32 mouse cellular contexts compared by ENCODE assay signal in genomic region chr4:58516810-58517209, GRCm38 (mm10). TPM values are rescaled to one million over a fixed set of nuclear protein-coding genes. Genes with fewer than 3 reads are reported as not detected.
DNase-seq lines count a peak whose midpoint lies in the region; ATAC-seq lines count a peak whose summit lies in the region.
"Had no signal": no experiment of that assay in that cellular context is flagged by ENCODE, and none has a peak within 500 bp of the region (broad histone marks: within the 10 kb centered on the region; RNA-seq: fewer than 3 reads in every experiment).

No protein-coding gene starts in this region.

- 60% methylated on average over 3 of the region's 3 CpGs for WGBS in heart, embryonic 11.5 days (ENCODE audit: insufficient replicate concordance)
- WGBS in embryonic facial prominence, embryonic 15.5 days = 48% methylated on average over 3 of the region's 3 CpGs
- WGBS in limb, embryonic 11.5 days = 62% methylated on average over 3 of the region's 3 CpGs
- WGBS in stomach, embryonic 15.5 days = 65% methylated on average over 3 of the region's 3 CpGs

- H3K9me3 ChIP-seq in heart, embryonic 11.5 days (replicated peaks; ENCODE audit: control insufficient read depth, low read length) = no peaks in the 10 kb centered on the region
- H3K9me3 ChIP-seq in embryonic facial prominence, embryonic 15.5 days (replicated peaks) = no peaks in the 10 kb centered on the region
- no peaks in the 10 kb centered on the region for H3K9me3 ChIP-seq in limb, embryonic 11.5 days (ENCODE audit: control insufficient read depth, low read length)
- H3K9me3 ChIP-seq in stomach, embryonic 15.5 days = no peaks in the 10 kb centered on the region
- H3K9me3 ChIP-seq: heart, embryonic 13.5 days; midbrain, embryonic 10.5 days; neural tube, embryonic 13.5 days had no signal

- peak; percentile 22 for DNase-seq in heart, adult 11 months
- no peak for DNase-seq in limb, embryonic 11.5 days (ENCODE audit: low spot score)
- DNase-seq in ovary, postnatal 10 days (ENCODE audit: low spot score) = no peak
- DNase-seq: adrenal gland, postnatal 10 days; cerebellum, adult 11 months; cerebellum, adult 9-10 months; cerebellum, postnatal 36 days; embryo, embryonic 11 days; gastrocnemius, postnatal 25 days; heart, adult 2 months; heart, postnatal 10 days; kidney, adult 9 months; kidney, postnatal 14 days; layer of hippocampus, adult 9-11 months; liver; lung, adult 2 months; lung, postnatal 14 days; thymus, adult 2 months; thymus, postnatal 36 days had no signal

- H3K9ac ChIP-seq in heart, embryonic 11.5 days (ENCODE audit: low read depth, low read length) = no peak overlapping the region
- H3K9ac ChIP-seq in embryonic facial prominence, embryonic 15.5 days = no peak overlapping the region
- H3K9ac ChIP-seq in limb, embryonic 11.5 days (ENCODE audit: low read length) = no peak overlapping the region
- H3K9ac ChIP-seq in stomach, embryonic 15.5 days = no peak overlapping the region
- H3K9ac ChIP-seq: heart, embryonic 13.5 days; hindbrain, embryonic 14.5 days; liver, embryonic 14.5 days; neural tube, embryonic 13.5 days had no signal

- H3K27ac ChIP-seq in heart, embryonic 11.5 days (ENCODE audit: low read depth, low read length) = no peak overlapping the region
- peak overlapping the region; percentile 69 for H3K27ac ChIP-seq in embryonic facial prominence, embryonic 15.5 days (replicated peaks)
- H3K27ac ChIP-seq in limb, embryonic 11.5 days (replicated peaks; ENCODE audit: low read depth, low read length) = peak overlapping the region; percentile 45; the same call in 1 of the 2 replicates
- H3K27ac ChIP-seq in stomach, embryonic 15.5 days = peak overlapping the region; percentile 1; the same call in 1 of the 2 replicates
- H3K27ac ChIP-seq: heart, adult 2 months; heart, embryonic 13.5 days; hindbrain, embryonic 14.5 days; liver, embryonic 14.5 days; midbrain, embryonic 10.5 days; neural tube, embryonic 13.5 days had no signal

- no peak for ATAC-seq in heart, embryonic 11.5 days (replicated peaks; ENCODE audit: insufficient number of reproducible peaks, low FRiP score, low TSS enrichment)
- ATAC-seq in embryonic facial prominence, embryonic 15.5 days (ENCODE audit: insufficient number of reproducible peaks, low FRiP score, low TSS enrichment, low read depth) = no peak
- no peak; the same call in 1 of the 2 replicates for ATAC-seq in limb, embryonic 11.5 days (ENCODE audit: insufficient number of reproducible peaks, low FRiP score, low TSS enrichment, low read depth)
- no peak for ATAC-seq in stomach, embryonic 15.5 days (ENCODE audit: insufficient read depth, low FRiP score, low read depth)
- no peak for ATAC-seq in monocyte, adult 5-6 weeks (replicated peaks; ENCODE audit: insufficient number of reproducible peaks, low FRiP score, low TSS enrichment, poor library complexity, severe bottlenecking)
- ATAC-seq: forebrain, embryonic 16.5 days; intestine, postnatal 0 days; Patski had no signal

- peaks cover 16% of the 10 kb centered on the region for H3K4me1 ChIP-seq in heart, embryonic 11.5 days (ENCODE audit: control insufficient read depth, insufficient read depth, low read length)
- peaks cover 19% of the 10 kb centered on the region for H3K4me1 ChIP-seq in embryonic facial prominence, embryonic 15.5 days
- H3K4me1 ChIP-seq in limb, embryonic 11.5 days (ENCODE audit: control insufficient read depth, insufficient read depth, low read length) = peaks cover 36% of the 10 kb centered on the region
- H3K4me1 ChIP-seq in stomach, embryonic 15.5 days = peaks cover 13% of the 10 kb centered on the region; the same call in 1 of the 2 replicates
- H3K4me1 ChIP-seq: neural tube, embryonic 13.5 days had no signal

- H3K4me3 ChIP-seq in heart, embryonic 11.5 days (ENCODE audit: low read depth, low read length) = no peak overlapping the region
- H3K4me3 ChIP-seq in embryonic facial prominence, embryonic 15.5 days (replicated peaks) = no peak overlapping the region
- no peak overlapping the region for H3K4me3 ChIP-seq in limb, embryonic 11.5 days (ENCODE audit: low read depth, low read length)
- no peak overlapping the region for H3K4me3 ChIP-seq in stomach, embryonic 15.5 days (replicated peaks)
- H3K4me3 ChIP-seq: heart, adult 2 months; heart, embryonic 13.5 days; midbrain, embryonic 10.5 days; neural tube, embryonic 13.5 days had no signal

- no peak overlapping the region for H3K4me2 ChIP-seq in heart, embryonic 11.5 days
- H3K4me2 ChIP-seq in embryonic facial prominence, embryonic 15.5 days (replicated peaks) = no peak overlapping the region
- H3K4me2 ChIP-seq in limb, embryonic 11.5 days (ENCODE audit: low read depth, severe bottlenecking) = no peak overlapping the region
- H3K4me2 ChIP-seq in stomach, embryonic 15.5 days = no peak overlapping the region
- H3K4me2 ChIP-seq: heart, embryonic 13.5 days; hindbrain, embryonic 14.5 days; neural tube, embryonic 13.5 days had no signal

- no peaks in the 10 kb centered on the region for H3K36me3 ChIP-seq in heart, embryonic 11.5 days (ENCODE audit: control insufficient read depth, insufficient read depth, low read length)
- H3K36me3 ChIP-seq in embryonic facial prominence, embryonic 15.5 days = no peaks in the 10 kb centered on the region
- H3K36me3 ChIP-seq in limb, embryonic 11.5 days (ENCODE audit: control insufficient read depth, insufficient read depth, low read length) = no peaks in the 10 kb centered on the region; the same call in 1 of the 2 replicates
- H3K36me3 ChIP-seq in stomach, embryonic 15.5 days = no peaks in the 10 kb centered on the region
- H3K36me3 ChIP-seq: heart, embryonic 13.5 days; midbrain, embryonic 10.5 days; neural tube, embryonic 13.5 days had no signal

- no peaks in the 10 kb centered on the region for H3K27me3 ChIP-seq in heart, embryonic 11.5 days (ENCODE audit: control insufficient read depth, insufficient read depth, low read length)
- no peaks in the 10 kb centered on the region for H3K27me3 ChIP-seq in embryonic facial prominence, embryonic 15.5 days
- no peaks in the 10 kb centered on the region for H3K27me3 ChIP-seq in limb, embryonic 11.5 days (ENCODE audit: control insufficient read depth, insufficient read depth, low read length)
- no peaks in the 10 kb centered on the region for H3K27me3 ChIP-seq in stomach, embryonic 15.5 days (replicated peaks)
- H3K27me3 ChIP-seq: heart, embryonic 13.5 days; neural tube, embryonic 13.5 days; Patski had no signal

RNA-seq across cellular contexts. Expression of gene Lpar1, which starts 36.9 kb away (rescaled TPM):
- 20.5 and 21.7 TPM in 2 replicates for polyA plus RNA-seq in heart, embryonic 11.5 days (2014; fragmentation: Nextera tagmentation; extraction: Ambion mirVana)
- 90.5 and 91.8 TPM in 2 replicates for polyA plus RNA-seq in embryonic facial prominence, embryonic 15.5 days (2015; fragmentation: Nextera tagmentation; extraction: Ambion mirVana)
- polyA plus RNA-seq in limb, embryonic 11.5 days (2014; fragmentation: Nextera tagmentation; extraction: Ambion mirVana) = 256 and 263 TPM in 2 replicates
- 66.6 and 68.7 TPM in 2 replicates for polyA plus RNA-seq in stomach, embryonic 15.5 days (2015; fragmentation: Nextera tagmentation; extraction: Ambion mirVana)
- total RNA-seq in monocyte, adult 5-6 weeks (2017) = 0.19 TPM in 1 of 3 replicates, not detected in the others
- total RNA-seq: MEL had no signal
